Mouse (Mus musculus) neutrophil, adult 5-6 weeks (primary cell): Measurements from ENCODE around the gene Taf8. TPM values are rescaled to one million over a fixed set of nuclear protein-coding genes. Genes with fewer than 3 reads are reported as not detected.

ENCODE experiments used
- ATAC-seq: fragments of 151-379, 151-347 bp; 2 replicates; pipeline ENCODE4 v1.8.0; 2017; ENCODE audit warnings: mild to moderate bottlenecking, moderate TSS enrichment; ENCODE audit not compliant: insufficient number of reproducible peaks, poor library complexity, low FRiP score, severe bottlenecking; ENCODE audit errors: extremely low read depth
- total RNA-seq: library from RNA; stranded (forward); fragments of 200-1000 nt; gene quantifications from 2 replicates; pipeline ENCODE4 v1.2.3, GENCODE M21; 2017

Taf8 gene
- total RNA-seq, 1 experiment from 2014 or later, result 83.3 TPM

- no peak for ATAC-seq
Measured at GRCm38 (mm10) chr17:47466284-47466683, 35.8 kb downstream of the Taf8 start.

GRCm38 (mm10) chr17:47465016-47465415, 37.1 kb downstream of the Taf8 start:
- no peak for ATAC-seq

- no peak for ATAC-seq
Measured at GRCm38 (mm10) chr17:47464248-47464965, 37.7 kb downstream of the Taf8 start.

- no peak for ATAC-seq
Measured at GRCm38 (mm10) chr17:47462728-47463388, 39.2 kb downstream of the Taf8 start.

- no peak for ATAC-seq
Measured at GRCm38 (mm10) chr17:47462209-47462608, 39.9 kb downstream of the Taf8 start.

GRCm38 (mm10) chr17:47461688-47462087, 40.4 kb downstream of the Taf8 start:
- no peak for ATAC-seq

- no peak for ATAC-seq
Measured at GRCm38 (mm10) chr17:47459341-47459919, 42.7 kb downstream of the Taf8 start.

GRCm38 (mm10) chr17:47458936-47459335, 43.2 kb downstream of the Taf8 start:
- no peak for ATAC-seq

GRCm38 (mm10) chr17:47458310-47458709, 43.8 kb downstream of the Taf8 start:
- no peak for ATAC-seq

GRCm38 (mm10) chr17:47454675-47455074, 47.4 kb downstream of the Taf8 start:
- no peak for ATAC-seq

GRCm38 (mm10) chr17:47452886-47453285, 49.2 kb downstream of the Taf8 start:
- ATAC-seq, result no peak

- ATAC-seq, result no peak
Measured at GRCm38 (mm10) chr17:47450880-47451565, 51.1 kb downstream of the Taf8 start.

GRCm38 (mm10) chr17:47450239-47450638, 51.9 kb downstream of the Taf8 start:
- ATAC-seq, result no peak

- ATAC-seq, result no peak
Measured at GRCm38 (mm10) chr17:47449432-47449831, 52.7 kb downstream of the Taf8 start.

- 0 out of 2 replicates have a peak, but pooled peaks have one; percentile 7 for ATAC-seq
Measured at GRCm38 (mm10) chr17:47448523-47449372, 53.3 kb downstream of the Taf8 start.

GRCm38 (mm10) chr17:47446561-47446960, 55.5 kb downstream of the Taf8 start:
- no peak for ATAC-seq

GRCm38 (mm10) chr17:47446025-47446424, 56.1 kb downstream of the Taf8 start:
- no peak for ATAC-seq

- ATAC-seq, result no peak
Measured at GRCm38 (mm10) chr17:47445518-47445917, 56.6 kb downstream of the Taf8 start.

GRCm38 (mm10) chr17:47444113-47444512, 58.0 kb downstream of the Taf8 start:
- ATAC-seq, result no peak
